Mouse (Mus musculus) forebrain, embryonic 10.5 days (tissue): ENCODE data around the gene Jak1. TPM values are rescaled to one million over a fixed set of nuclear protein-coding genes. Genes with fewer than 3 reads are reported as not detected.
"Not testable (repeated sequence)": the region's sequence is repeated elsewhere in the genome, so short reads cannot be mapped to it uniquely, and the experiment has no call there.

ENCODE experiments used
- DNase-seq: peaks from one replicate; pipeline ENCODE4 v3.0.0-alpha.2; 2017; ENCODE audit warnings: low spot score; ENCODE audit errors: extremely low spot score
- H3K27ac ChIP-seq: fragments of 300-500 bp; sonication (generic); 2 replicates; pipeline ENCODE4 v1.5.1; 2016; ENCODE audit warnings: mild to moderate bottlenecking
- H3K27me3 ChIP-seq: fragments of 300-500 bp; sonication (generic); 2 replicates; pipeline ENCODE4 v1.6.1; 2016; ENCODE audit warnings: mild to moderate bottlenecking; ENCODE audit not compliant: poor library complexity, severe bottlenecking
- H3K36me3 ChIP-seq: fragments of 300-500 bp; sonication (generic); replicated peaks from 2 replicates; pipeline ENCODE4 v1.6.1; 2016; ENCODE audit warnings: mild to moderate bottlenecking, moderate library complexity
- H3K4me1 ChIP-seq: fragments of 300-500 bp; sonication (generic); 2 replicates; pipeline ENCODE4 v1.6.1; 2016
- H3K4me3 ChIP-seq: fragments of 300-500 bp; sonication (generic); 2 replicates; pipeline ENCODE4 v1.5.1; 2016; ENCODE audit warnings: mild to moderate bottlenecking, moderate library complexity
- H3K9me3 ChIP-seq: fragments of 300-500 bp; sonication (generic); 2 replicates; pipeline ENCODE4 v1.6.1; 2016; ENCODE audit warnings: mild to moderate bottlenecking, moderate library complexity
- WGBS: fragments of 180-500 bp; shearing (Covaris S2); methylation state at CpG from one replicate; pipeline ENCODE4 v1.1.7; 2016; 5-methylcytosine and 5-hydroxymethylcytosine counted together
- polyA plus RNA-seq: library from polyadenylated mRNA; unstranded; fragments of >200 nt; fragmentation: Nextera tagmentation; extraction: Ambion mirVana; gene quantifications from 2 replicates; pipeline ENCODE4 v1.2.1, GENCODE M21; 2016

Jak1 gene
- polyA plus RNA-seq, 1 experiment from 2014 or later, result 42.4 TPM

DNA sequence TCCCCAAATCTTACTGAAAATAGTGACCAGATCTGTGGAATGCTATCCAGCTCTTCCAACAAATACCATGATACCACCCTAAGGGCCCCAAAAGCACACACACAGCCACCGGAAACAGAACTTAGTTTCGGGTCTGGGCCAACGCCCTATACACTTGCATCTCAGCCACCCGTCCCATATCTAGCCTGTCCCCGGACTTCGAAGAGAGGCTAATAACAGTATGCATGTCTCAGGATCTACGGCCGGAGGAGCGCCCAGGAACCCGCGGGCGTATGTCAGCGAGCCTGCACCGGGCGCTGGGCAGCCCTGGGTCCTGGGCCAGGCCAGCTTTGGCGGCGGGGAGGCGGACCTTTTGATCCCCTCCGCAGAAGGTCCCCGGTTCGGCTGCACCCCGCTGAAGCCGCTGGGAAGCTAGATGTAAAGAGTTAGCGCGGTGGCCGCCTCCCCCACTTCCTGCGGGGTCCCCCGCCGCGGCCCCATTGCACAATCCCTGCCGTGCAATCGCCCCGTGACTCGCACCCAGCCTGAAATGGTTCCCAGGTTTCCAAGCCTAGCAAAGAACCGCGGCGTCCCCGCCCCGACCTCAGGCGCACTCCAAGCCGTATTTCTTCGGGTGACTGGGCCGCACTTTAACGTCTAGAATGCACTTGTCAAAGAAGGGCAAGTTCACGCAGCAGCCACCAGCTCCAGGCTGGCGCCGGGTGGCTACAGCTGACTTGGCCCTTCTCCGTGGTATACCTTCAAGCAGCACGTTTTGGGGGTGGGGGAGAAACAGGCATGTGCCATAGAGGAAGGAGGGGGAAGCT lies 27.9 kb upstream of the Jak1 start:
- H3K9me3 ChIP-seq, result no peaks in the 10 kb centered on the region
- DNase-seq, result peak; percentile 43
- H3K36me3 ChIP-seq, result no peaks in the 10 kb centered on the region
- H3K4me3 ChIP-seq, result peak overlapping the region; percentile 62
- peak overlapping the region; percentile 62 for H3K27ac ChIP-seq
- WGBS, result under 1% methylated on average over 49 of the region's 49 CpGs
- H3K27me3 ChIP-seq, result peaks cover 76% of the 10 kb centered on the region
- peaks cover 23% of the 10 kb centered on the region for H3K4me1 ChIP-seq

GRCm38 (mm10) chr4:101292028-101292735 lies 27.1 kb upstream of the Jak1 start:
- no peaks in the 10 kb centered on the region for H3K9me3 ChIP-seq
- peak; percentile 70 for DNase-seq
- WGBS, result 1% methylated on average over 41 of the region's 41 CpGs
- H3K4me3 ChIP-seq, result peak overlapping the region; percentile 62
- H3K4me1 ChIP-seq, result peaks cover 23% of the 10 kb centered on the region
- no peaks in the 10 kb centered on the region for H3K36me3 ChIP-seq
- peaks cover 76% of the 10 kb centered on the region for H3K27me3 ChIP-seq
- peak overlapping the region; percentile 63 for H3K27ac ChIP-seq

GRCm38 (mm10) chr4:101288292-101288691 lies 23.2 kb upstream of the Jak1 start:
- peaks cover 20% of the 10 kb centered on the region for H3K4me1 ChIP-seq
- no peak overlapping the region for H3K27ac ChIP-seq
- WGBS, result 70% methylated on average over 11 of the region's 11 CpGs
- no peaks in the 10 kb centered on the region for H3K9me3 ChIP-seq
- H3K4me3 ChIP-seq, result no peak overlapping the region
- no peak for DNase-seq
- H3K36me3 ChIP-seq, result no peaks in the 10 kb centered on the region
- H3K27me3 ChIP-seq, result peaks cover 46% of the 10 kb centered on the region

DNA sequence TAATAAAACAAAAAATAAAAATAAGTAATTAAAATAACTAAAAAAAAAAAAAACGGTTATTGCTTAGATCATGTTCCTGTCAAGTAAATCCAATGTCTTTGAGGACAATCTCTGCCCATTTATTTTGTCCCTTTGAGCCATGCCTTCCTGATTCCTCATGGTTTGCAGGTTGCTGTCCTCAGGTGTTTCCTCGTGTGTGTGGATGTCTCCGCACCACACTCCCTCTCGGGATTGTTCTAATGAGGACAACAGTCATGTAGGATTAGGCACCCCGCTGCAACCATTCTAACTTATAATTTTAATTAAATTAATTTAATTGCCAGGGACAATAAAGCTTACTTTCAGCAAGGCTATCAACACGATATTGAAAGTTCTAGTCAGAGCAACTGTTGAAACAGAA lies 21.5 kb upstream of the Jak1 start:
- Histone ChIP-seq H3K27me3 (peaks cover 28% of the 10 kb centered on the region), H3K36me3 (no peaks in the 10 kb centered on the region), H3K9me3 (no peaks in the 10 kb centered on the region), H3K4me3 (no peak overlapping the region), H3K4me1 (peaks cover 4% of the 10 kb centered on the region; the same call in 1 of the 2 replicates), H3K27ac (no peak overlapping the region)
- 83% methylated on average over 6 of the region's 6 CpGs for WGBS
- DNase-seq, result no peak

DNA sequence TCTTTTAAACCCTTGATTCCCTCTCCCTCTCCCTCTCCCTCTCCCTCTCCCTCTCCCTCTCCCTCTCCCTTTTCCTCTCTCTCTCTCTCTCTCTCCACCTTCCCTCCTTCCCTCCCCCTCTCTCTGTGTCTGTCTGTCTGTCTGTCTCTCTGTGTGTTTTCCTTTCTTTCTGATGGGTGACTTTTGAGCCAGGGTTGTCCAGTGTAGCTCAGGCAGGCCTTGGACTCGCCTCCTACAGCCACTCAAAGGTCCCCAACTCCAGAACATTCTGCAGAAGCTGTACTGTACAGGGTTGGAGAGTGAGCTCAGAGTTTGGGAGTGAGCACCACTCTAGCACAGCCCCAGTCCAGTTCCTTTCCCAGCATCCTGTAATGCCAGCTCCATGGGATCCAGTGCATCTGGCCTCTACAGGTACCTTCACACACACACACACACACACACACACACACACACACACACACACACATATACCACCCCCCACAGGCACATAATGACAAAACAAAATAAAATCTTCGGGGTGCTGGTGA lies 20.9 kb upstream of the Jak1 start:
- no peak overlapping the region for H3K4me3 ChIP-seq
- WGBS, result 85% methylated on average over 2 of the region's 2 CpGs
- no peak overlapping the region for H3K27ac ChIP-seq
- no peak for DNase-seq
- H3K27me3 ChIP-seq, result peaks cover 22% of the 10 kb centered on the region
- peaks cover 4% of the 10 kb centered on the region; the same call in 1 of the 2 replicates for H3K4me1 ChIP-seq
- no peaks in the 10 kb centered on the region for H3K36me3 ChIP-seq
- H3K9me3 ChIP-seq, result no peaks in the 10 kb centered on the region

DNA sequence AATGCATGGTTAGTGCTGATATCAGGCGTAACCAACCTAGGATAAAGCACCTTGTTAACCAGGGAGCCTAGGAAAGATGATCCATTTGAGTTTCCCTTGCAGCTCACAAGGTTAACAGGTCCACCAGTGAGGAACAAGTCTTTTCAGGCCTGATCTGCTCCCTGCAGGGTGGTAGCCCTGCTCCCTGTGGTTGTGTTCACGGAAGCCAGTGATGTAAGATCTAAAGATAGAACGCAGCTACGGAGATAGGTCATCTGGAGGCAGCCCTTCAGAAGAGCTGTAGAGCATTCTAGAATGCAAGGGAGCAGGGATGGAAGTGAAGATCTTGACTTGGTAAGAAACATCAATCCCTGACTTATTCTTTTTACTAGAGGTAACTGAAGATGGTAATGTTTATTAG lies 18.9 kb upstream of the Jak1 start:
- no peak for DNase-seq
- no peaks in the 10 kb centered on the region for H3K36me3 ChIP-seq
- 77% methylated on average over 4 of the region's 4 CpGs for WGBS

DNA sequence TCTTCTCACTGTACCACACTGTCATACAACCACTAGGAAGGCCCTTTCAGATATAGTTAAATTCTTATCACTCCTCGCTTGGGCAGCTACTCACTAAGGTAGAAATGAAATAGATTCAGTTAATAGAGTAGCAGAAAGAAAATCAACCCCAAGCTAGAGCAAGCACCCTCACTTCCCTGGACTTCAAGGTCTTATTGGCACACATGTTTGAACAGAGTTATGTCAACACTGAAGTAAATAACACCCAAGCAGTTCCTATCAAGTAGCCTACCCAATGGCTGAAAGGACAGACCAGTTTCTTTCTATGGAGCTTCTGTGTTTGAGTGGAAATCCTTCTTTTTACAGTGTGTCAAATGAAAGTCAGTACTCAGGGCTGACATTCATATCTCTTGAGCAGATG lies 17.2 kb upstream of the Jak1 start:
- WGBS, result 80% methylated on average over 1 of the region's 1 CpGs
- Histone ChIP-seq H3K27ac (no peak overlapping the region), H3K4me1 (no peaks in the 10 kb centered on the region), H3K27me3 (no peaks in the 10 kb centered on the region), H3K9me3 (no peaks in the 10 kb centered on the region), H3K36me3 (no peaks in the 10 kb centered on the region), H3K4me3 (no peak overlapping the region)
- DNase-seq, result no peak

More for the DNA sequence above, 18.9 kb upstream of the Jak1 start:
- Histone ChIP-seq H3K4me1 (peaks cover 4% of the 10 kb centered on the region; the same call in 1 of the 2 replicates), H3K27me3 (peaks cover 2% of the 10 kb centered on the region), H3K4me3 (no peak overlapping the region), H3K27ac (no peak overlapping the region), H3K9me3 (no peaks in the 10 kb centered on the region)

DNA sequence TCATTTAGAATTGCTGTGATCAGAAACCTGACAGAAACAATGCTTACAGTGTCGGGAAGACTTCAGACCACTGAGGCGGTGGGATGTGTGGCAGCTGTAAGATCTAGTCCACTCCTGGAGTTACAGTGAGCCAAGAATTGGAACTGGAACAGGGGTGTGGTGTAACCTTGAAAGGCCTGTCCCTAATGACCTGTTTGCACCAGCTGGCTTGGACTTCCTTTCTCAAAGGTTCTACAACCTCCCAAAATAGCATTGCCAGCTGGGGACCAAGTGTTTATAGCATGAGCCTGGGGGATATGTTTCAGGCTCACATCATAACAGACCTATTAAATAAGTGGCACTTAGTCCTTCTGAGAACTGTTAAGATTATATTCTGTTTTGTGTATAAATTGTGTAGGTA lies 15.0 kb upstream of the Jak1 start:
- no peak overlapping the region for H3K4me3 ChIP-seq
- no peak for DNase-seq
- H3K9me3 ChIP-seq, result no peaks in the 10 kb centered on the region
- no peaks in the 10 kb centered on the region for H3K36me3 ChIP-seq
- WGBS, result 72% methylated on average over 2 of the region's 2 CpGs
- H3K4me1 ChIP-seq, result no peaks in the 10 kb centered on the region
- H3K27me3 ChIP-seq, result no peaks in the 10 kb centered on the region
- no peak overlapping the region for H3K27ac ChIP-seq

GRCm38 (mm10) chr4:101276456-101277070 lies 11.5 kb upstream of the Jak1 start:
- 82% methylated on average over 6 of the region's 6 CpGs for WGBS
- Histone ChIP-seq H3K36me3 (no peaks in the 10 kb centered on the region), H3K4me3 (no peak overlapping the region)

GRCm38 (mm10) chr4:101275881-101276280 lies 10.8 kb upstream of the Jak1 start:
- 88% methylated on average over 3 of the region's 3 CpGs for WGBS
- DNase-seq, result no peak
- H3K27ac ChIP-seq, result no peak overlapping the region
- no peaks in the 10 kb centered on the region for H3K27me3 ChIP-seq
- H3K4me3 ChIP-seq, result no peak overlapping the region
- H3K4me1 ChIP-seq, result no peaks in the 10 kb centered on the region
- H3K36me3 ChIP-seq, result no peaks in the 10 kb centered on the region
- no peaks in the 10 kb centered on the region for H3K9me3 ChIP-seq

More at GRCm38 (mm10) chr4:101276456-101277070, 11.5 kb upstream of the Jak1 start:
- H3K27ac ChIP-seq, result no peak overlapping the region
- no peaks in the 10 kb centered on the region for H3K27me3 ChIP-seq
- no peaks in the 10 kb centered on the region for H3K9me3 ChIP-seq
- no peak for DNase-seq
- H3K4me1 ChIP-seq, result no peaks in the 10 kb centered on the region

DNA sequence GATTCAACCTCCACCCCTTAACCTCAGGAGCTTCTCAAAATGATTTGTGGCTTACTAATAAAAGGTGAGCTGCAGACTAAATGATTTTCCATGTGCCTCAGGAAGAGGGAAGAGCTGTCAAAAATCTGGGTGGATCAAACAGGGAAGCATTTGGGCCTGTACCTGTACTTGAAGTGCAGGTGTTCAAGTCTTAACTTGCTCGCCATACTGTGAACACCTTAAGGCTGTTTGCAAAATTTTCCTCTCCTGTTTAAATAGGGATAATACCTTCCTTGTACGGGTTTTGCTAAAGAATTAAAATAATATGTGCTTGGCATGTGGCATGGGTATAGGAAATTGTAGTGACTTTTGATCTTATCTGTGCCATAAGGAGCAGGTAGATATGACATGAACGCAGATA lies 5.7 kb upstream of the Jak1 start:
- Histone ChIP-seq H3K27ac (no peak overlapping the region), H3K36me3 (no peaks in the 10 kb centered on the region), H3K4me1 (peaks cover 2% of the 10 kb centered on the region), H3K4me3 (no peak overlapping the region), H3K9me3 (no peaks in the 10 kb centered on the region), H3K27me3 (peaks cover 7% of the 10 kb centered on the region; the same call in 1 of the 2 replicates)
- 91% methylated on average over 3 of the region's 3 CpGs for WGBS
- no peak for DNase-seq

DNA sequence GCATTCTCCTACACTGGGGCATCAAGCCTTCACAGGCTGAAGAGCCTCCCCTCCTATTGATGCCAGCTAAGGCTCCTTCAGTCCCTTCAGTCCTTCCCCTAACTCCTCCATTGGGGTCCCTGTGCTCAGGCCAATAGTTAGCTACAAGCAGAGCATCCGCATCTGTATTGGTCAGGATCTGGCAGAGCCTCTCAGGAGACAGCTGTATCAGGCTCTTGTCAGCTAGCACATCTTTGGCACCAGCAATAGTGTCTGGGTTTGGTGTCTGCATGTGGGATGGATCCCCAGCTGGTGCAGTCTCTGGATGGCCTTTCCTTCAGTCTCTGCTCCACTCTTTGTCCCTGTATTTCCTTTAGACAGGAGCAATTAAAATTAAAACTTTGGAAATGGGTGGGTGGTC lies 3.4 kb upstream of the Jak1 start:
- H3K27me3 ChIP-seq, result peaks cover 17% of the 10 kb centered on the region
- 83% methylated on average over 1 of the region's 1 CpGs for WGBS
- peaks cover 15% of the 10 kb centered on the region for H3K4me1 ChIP-seq
- not testable (repeated sequence) for H3K27ac ChIP-seq, DNase-seq, H3K36me3 ChIP-seq, H3K9me3 ChIP-seq, H3K4me3 ChIP-seq
